Mouse (Mus musculus): Measurements from ENCODE around the gene Rpl23. TPM values are rescaled to one million over a fixed set of nuclear protein-coding genes. Genes with fewer than 3 reads are reported as not detected.
"Not testable (repeated sequence)": the region's sequence is repeated elsewhere in the genome, so short reads cannot be mapped to it uniquely, and the experiment has no call there.

Rpl23 gene
- polyA plus RNA-seq, 1 experiment from 2014 or later: 695 TPM

DNA sequence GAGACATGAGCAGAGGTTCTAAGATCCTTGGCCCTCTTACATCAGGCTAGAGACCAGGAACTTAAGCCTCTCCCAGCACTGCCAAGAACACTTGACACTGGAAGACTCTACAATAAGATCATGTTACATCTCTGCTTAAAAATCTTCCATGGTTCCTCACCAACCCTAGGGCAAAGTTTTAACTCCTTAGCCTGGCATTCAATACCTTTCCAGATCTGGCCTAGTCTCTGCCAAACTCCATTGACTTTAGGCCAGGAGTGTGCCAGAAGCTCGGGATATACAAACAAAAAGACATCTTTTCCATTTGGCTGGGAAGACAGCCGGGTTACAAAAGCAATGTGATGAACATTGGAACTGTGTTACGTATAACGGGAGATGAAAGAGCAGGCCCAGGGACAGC, 44.6 kb downstream of the Rpl23 start:
- Histone ChIP-seq H3K4me2 (replicated peaks; ENCODE audit: low read depth, low read length) (no peak overlapping the region), H3K9me3 (ENCODE audit: control insufficient read depth, low read length) (no peaks in the 10 kb centered on the region), H3K4me3 (ENCODE audit: low read length) (no peak overlapping the region), H3K4me1 (ENCODE audit: control insufficient read depth, insufficient read depth, low read length) (peaks cover 24% of the 10 kb centered on the region), H3K9ac (ENCODE audit: low read depth, low read length) (no peak overlapping the region), H3K36me3 (ENCODE audit: control insufficient read depth, insufficient read depth, low read length) (peaks cover 3% of the 10 kb centered on the region), H3K27me3 (ENCODE audit: control insufficient read depth, insufficient read depth, low read length) (no peaks in the 10 kb centered on the region), H3K27ac (ENCODE audit: low read depth, low read length) (no peak overlapping the region)
- no peak for ATAC-seq (ENCODE audit: low FRiP score, low TSS enrichment)
- 70% methylated on average over 4 of the region's 4 CpGs for WGBS

DNA sequence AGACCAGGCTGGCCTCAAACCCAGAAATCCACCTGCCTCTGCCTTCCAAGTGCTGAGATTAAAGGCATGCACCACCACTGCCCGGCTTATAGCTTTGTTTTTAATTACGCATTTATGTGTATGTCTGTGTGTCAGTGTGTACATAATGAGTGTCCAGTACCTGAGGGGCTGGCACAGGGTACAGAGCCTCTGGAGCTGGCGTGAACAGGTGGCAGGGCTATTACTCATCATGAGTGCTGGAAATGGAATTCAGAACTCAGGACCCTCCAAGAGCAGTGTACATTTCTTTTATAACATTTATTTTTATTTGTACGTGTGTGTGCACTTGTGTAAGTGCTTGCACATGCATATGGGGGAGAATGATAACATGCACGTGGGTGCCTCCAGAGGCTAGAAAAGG, 45.6 kb downstream of the Rpl23 start:
- Histone ChIP-seq H3K36me3 (ENCODE audit: control insufficient read depth, insufficient read depth, low read length) (peaks cover 11% of the 10 kb centered on the region), H3K4me2 (replicated peaks; ENCODE audit: low read depth, low read length) (no peak overlapping the region), H3K27ac (ENCODE audit: low read depth, low read length) (no peak overlapping the region), H3K9me3 (ENCODE audit: control insufficient read depth, low read length) (no peaks in the 10 kb centered on the region), H3K27me3 (ENCODE audit: control insufficient read depth, insufficient read depth, low read length) (no peaks in the 10 kb centered on the region), H3K4me1 (ENCODE audit: control insufficient read depth, insufficient read depth, low read length) (peaks cover 20% of the 10 kb centered on the region), H3K4me3 (ENCODE audit: low read length) (no peak overlapping the region), H3K9ac (ENCODE audit: low read depth, low read length) (no peak overlapping the region)
- 92% methylated on average over 5 of the region's 5 CpGs for WGBS
- no peak for ATAC-seq (ENCODE audit: low FRiP score, low TSS enrichment)

DNA sequence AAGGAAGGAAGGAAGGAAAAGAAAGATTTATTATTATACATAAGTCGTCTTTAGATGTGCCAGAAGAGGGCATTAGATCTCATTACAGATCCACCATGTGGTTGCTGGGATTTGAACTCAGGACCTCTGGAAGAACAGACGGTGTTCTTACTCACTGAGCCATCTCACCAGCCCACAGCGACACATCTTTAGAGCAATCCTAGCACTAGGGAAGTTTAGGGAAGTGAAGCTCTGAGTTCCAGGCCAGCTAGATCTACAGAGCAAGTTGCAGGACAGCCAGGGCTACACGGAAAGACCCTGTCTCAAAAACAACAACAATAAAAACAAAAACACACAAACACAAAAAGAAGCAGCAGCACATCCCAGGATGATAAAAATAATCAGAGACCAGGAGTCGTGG, 47.4 kb downstream of the Rpl23 start:
- not testable (repeated sequence) for H3K27me3 ChIP-seq (ENCODE audit: control insufficient read depth, insufficient read depth, low read length); H3K4me2 ChIP-seq (replicated peaks; ENCODE audit: low read depth, low read length); H3K27ac ChIP-seq (ENCODE audit: low read depth, low read length)

DNA sequence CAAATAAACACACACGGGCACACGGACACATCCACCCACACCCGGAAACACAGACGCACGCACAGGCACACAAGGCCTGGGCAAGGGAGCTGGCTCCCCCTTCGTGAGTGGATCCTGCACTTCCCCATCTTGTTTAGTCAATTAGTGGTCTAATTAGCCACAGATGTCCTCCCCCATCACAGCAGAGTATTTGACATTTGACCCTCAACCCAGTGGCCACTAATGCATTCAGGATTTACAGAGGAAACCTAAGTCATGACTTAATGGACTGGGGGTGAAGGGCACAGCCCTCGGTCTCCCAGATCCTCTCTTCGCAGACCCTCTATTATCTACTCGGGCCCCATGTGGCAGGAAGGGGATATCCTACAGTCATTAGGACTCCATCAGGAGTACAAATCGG, 48.5 kb downstream of the Rpl23 start:
- peaks cover 30% of the 10 kb centered on the region for H3K36me3 ChIP-seq (ENCODE audit: control insufficient read depth, insufficient read depth, low read length)
- ATAC-seq (ENCODE audit: low FRiP score, low TSS enrichment): no peak

More for the DNA sequence above, 47.4 kb downstream of the Rpl23 start:
- WGBS: 86% methylated on average over 5 of the region's 5 CpGs
- ATAC-seq (ENCODE audit: low FRiP score, low TSS enrichment); H3K9me3 ChIP-seq (ENCODE audit: control insufficient read depth, low read length); H3K4me3 ChIP-seq (ENCODE audit: low read length); H3K9ac ChIP-seq (ENCODE audit: low read depth, low read length): not testable (repeated sequence)
- peaks cover 11% of the 10 kb centered on the region for H3K4me1 ChIP-seq (ENCODE audit: control insufficient read depth, insufficient read depth, low read length)
- H3K36me3 ChIP-seq (ENCODE audit: control insufficient read depth, insufficient read depth, low read length): peaks cover 22% of the 10 kb centered on the region

DNA sequence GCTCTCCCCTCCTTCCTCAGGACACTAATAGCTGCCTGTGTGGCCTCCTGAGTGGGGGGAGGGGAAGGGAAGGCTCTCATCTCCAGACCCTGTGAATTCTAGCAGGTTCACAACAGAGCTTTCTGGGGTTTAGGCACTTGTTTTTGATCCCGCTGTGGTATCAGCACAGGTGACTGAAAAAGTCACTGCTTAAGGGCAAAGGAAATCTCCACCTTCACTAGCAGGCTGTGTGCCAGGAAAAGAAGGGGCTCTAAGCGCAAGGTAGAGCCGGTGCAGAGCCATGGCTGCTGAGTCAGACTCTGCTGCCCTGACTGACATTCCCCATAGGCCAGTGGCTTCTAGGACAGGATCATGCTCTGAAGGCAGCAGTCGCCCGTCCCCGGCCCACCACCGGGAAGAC, 53.5 kb downstream of the Rpl23 start:
- no peaks in the 10 kb centered on the region for H3K9me3 ChIP-seq (ENCODE audit: control insufficient read depth, low read length)
- no peak overlapping the region for H3K4me2 ChIP-seq (replicated peaks; ENCODE audit: low read depth, low read length)
- no peak overlapping the region for H3K27ac ChIP-seq (ENCODE audit: low read depth, low read length)
- H3K4me1 ChIP-seq (ENCODE audit: control insufficient read depth, insufficient read depth, low read length): peaks cover under 1% of the 10 kb centered on the region; the same call in 1 of the 2 replicates
- no peaks in the 10 kb centered on the region for H3K27me3 ChIP-seq (ENCODE audit: control insufficient read depth, insufficient read depth, low read length)
- H3K9ac ChIP-seq (ENCODE audit: low read depth, low read length): no peak overlapping the region
- H3K36me3 ChIP-seq (ENCODE audit: control insufficient read depth, insufficient read depth, low read length): peaks cover 67% of the 10 kb centered on the region
- H3K4me3 ChIP-seq (ENCODE audit: low read length): no peak overlapping the region
- no peak for ATAC-seq (ENCODE audit: low FRiP score, low TSS enrichment)
- WGBS: 80% methylated on average over 7 of the region's 7 CpGs

More for the DNA sequence above, 48.5 kb downstream of the Rpl23 start:
- no peak overlapping the region for H3K27ac ChIP-seq (ENCODE audit: low read depth, low read length)
- no peaks in the 10 kb centered on the region for H3K9me3 ChIP-seq (ENCODE audit: control insufficient read depth, low read length)
- H3K4me1 ChIP-seq (ENCODE audit: control insufficient read depth, insufficient read depth, low read length): peaks cover 7% of the 10 kb centered on the region; the same call in 1 of the 2 replicates
- H3K9ac ChIP-seq (ENCODE audit: low read depth, low read length): no peak overlapping the region
- no peaks in the 10 kb centered on the region for H3K27me3 ChIP-seq (ENCODE audit: control insufficient read depth, insufficient read depth, low read length)
- H3K4me2 ChIP-seq (replicated peaks; ENCODE audit: low read depth, low read length): no peak overlapping the region
- 16% methylated on average over 10 of the region's 10 CpGs for WGBS
- no peak overlapping the region for H3K4me3 ChIP-seq (ENCODE audit: low read length)

DNA sequence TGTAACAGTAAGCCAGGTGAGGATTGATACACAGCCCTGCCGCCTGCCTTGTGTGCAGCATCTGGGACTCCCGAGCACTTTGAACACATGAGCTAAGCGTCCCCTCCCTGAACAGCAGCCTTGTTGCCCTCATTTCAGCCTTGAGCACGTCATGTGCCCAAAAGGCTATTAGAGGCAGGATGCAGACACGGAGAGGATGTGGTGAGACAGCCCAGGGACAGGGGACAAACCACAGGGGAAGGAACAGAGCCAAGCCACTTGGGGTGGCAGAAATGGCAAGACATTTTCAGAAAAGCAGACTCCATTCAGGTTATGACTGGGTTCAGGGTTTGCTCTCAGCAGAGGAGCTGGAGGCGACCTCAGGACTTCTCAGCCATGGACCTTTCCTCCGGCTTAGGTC, 53.9 kb downstream of the Rpl23 start:
- Histone ChIP-seq H3K4me2 (replicated peaks; ENCODE audit: low read depth, low read length) (no peak overlapping the region), H3K4me3 (ENCODE audit: low read length) (no peak overlapping the region), H3K27ac (ENCODE audit: low read depth, low read length) (no peak overlapping the region), H3K9me3 (ENCODE audit: control insufficient read depth, low read length) (no peaks in the 10 kb centered on the region), H3K36me3 (ENCODE audit: control insufficient read depth, insufficient read depth, low read length) (peaks cover 69% of the 10 kb centered on the region), H3K27me3 (ENCODE audit: control insufficient read depth, insufficient read depth, low read length) (no peaks in the 10 kb centered on the region), H3K9ac (ENCODE audit: low read depth, low read length) (no peak overlapping the region), H3K4me1 (ENCODE audit: control insufficient read depth, insufficient read depth, low read length) (no peaks in the 10 kb centered on the region)
- 56% methylated on average over 7 of the region's 7 CpGs for WGBS
- no peak for ATAC-seq (ENCODE audit: low FRiP score, low TSS enrichment)

Small RNAs within 50 kb of the gene (microRNA-seq; reads per million reads assigned to microRNA genes)
- not detected for gene Mir8102

Other genes starting within 250 kb of the Rpl23 start
- 0.97 and 1.1 TPM in 2 replicates for gene Srcin1, start 206.3 kb downstream of the Rpl23 start, polyA plus RNA-seq (2014; fragmentation: Nextera tagmentation; extraction: Ambion mirVana)
- 6.3 and 6.9 TPM in 2 replicates for gene Epop, start 152.7 kb downstream of the Rpl23 start, polyA plus RNA-seq (2014; fragmentation: Nextera tagmentation; extraction: Ambion mirVana)
- 5.7 and 10.0 TPM in 2 replicates for gene Mllt6, start 119.0 kb downstream of the Rpl23 start, polyA plus RNA-seq (2014; fragmentation: Nextera tagmentation; extraction: Ambion mirVana)
- gene Cisd3, start 96.6 kb downstream of the Rpl23 start, polyA plus RNA-seq (2014; fragmentation: Nextera tagmentation; extraction: Ambion mirVana): 30.5 and 34.2 TPM in 2 replicates
- 19.3 and 23.1 TPM in 2 replicates for gene Pcgf2, start 81.9 kb downstream of the Rpl23 start, polyA plus RNA-seq (2014; fragmentation: Nextera tagmentation; extraction: Ambion mirVana)
- gene Psmb3, start 79.0 kb downstream of the Rpl23 start, polyA plus RNA-seq (2014; fragmentation: Nextera tagmentation; extraction: Ambion mirVana): 525 and 539 TPM in 2 replicates
- gene Pip4k2b, start 37.7 kb downstream of the Rpl23 start, polyA plus RNA-seq (2014; fragmentation: Nextera tagmentation; extraction: Ambion mirVana): 1.9 and 2.6 TPM in 2 replicates
- gene Cwc25, start 15.9 kb downstream of the Rpl23 start, polyA plus RNA-seq (2014; fragmentation: Nextera tagmentation; extraction: Ambion mirVana): 12.6 and 13.7 TPM in 2 replicates
- gene 1700001P01Rik, start 6.5 kb downstream of the Rpl23 start, polyA plus RNA-seq (2014; fragmentation: Nextera tagmentation; extraction: Ambion mirVana): 0.56 TPM in 1 of 2 replicates, not detected in the other
- 46.9 and 57.2 TPM in 2 replicates for gene Lasp1, start 16.6 kb upstream of the Rpl23 start, polyA plus RNA-seq (2014; fragmentation: Nextera tagmentation; extraction: Ambion mirVana)
- gene B230217C12Rik, start 58.3 kb upstream of the Rpl23 start, polyA plus RNA-seq (2014; fragmentation: Nextera tagmentation; extraction: Ambion mirVana): 8.6 and 11.3 TPM in 2 replicates
- gene Fbxo47, start 101.7 kb upstream of the Rpl23 start, polyA plus RNA-seq (2014; fragmentation: Nextera tagmentation; extraction: Ambion mirVana): 0.33 and 0.47 TPM in 2 replicates
- gene Plxdc1, start 204.0 kb upstream of the Rpl23 start, polyA plus RNA-seq (2014; fragmentation: Nextera tagmentation; extraction: Ambion mirVana): 0.69 and 1.7 TPM in 2 replicates
- 9.3 and 16.2 TPM in 2 replicates for gene Arl5c, start 213.7 kb upstream of the Rpl23 start, polyA plus RNA-seq (2014; fragmentation: Nextera tagmentation; extraction: Ambion mirVana)
- 11.7 and 12.3 TPM in 2 replicates for gene Cacnb1, start 240.6 kb upstream of the Rpl23 start, polyA plus RNA-seq (2014; fragmentation: Nextera tagmentation; extraction: Ambion mirVana)
- gene Rpl19, start 244.3 kb upstream of the Rpl23 start, polyA plus RNA-seq (2014; fragmentation: Nextera tagmentation; extraction: Ambion mirVana): 1,236 and 1,648 TPM in 2 replicates

Data from kidney, embryonic 14.5 days (tissue).